Mouse (Mus musculus): ENCODE measurements at regions not wholly inside any gene's neighbourhood (a gene's known extent, or its start where the extent isn't known, plus 50 kb on each side); places are given as distances from the start of the nearest gene placed in this dataset.
"Not testable (repeated sequence)": the region's sequence is repeated elsewhere in the genome, so short reads cannot be mapped to it uniquely, and the experiment has no call there.

- no peak overlapping the region for H3K27ac ChIP-seq (ENCODE audit: low read length)
- no peak for ATAC-seq (ENCODE audit: insufficient read depth, low FRiP score)
- H3K36me3 ChIP-seq (ENCODE audit: control insufficient read depth, insufficient read depth, low read length): no peaks in the 10 kb centered on the region
- 68% methylated on average over 1 of the region's 1 CpGs for WGBS
- H3K9ac ChIP-seq (ENCODE audit: low read length): no peak overlapping the region
- no peaks in the 10 kb centered on the region for H3K4me1 ChIP-seq (ENCODE audit: control insufficient read depth, insufficient read depth, low read length)
- no peak overlapping the region for H3K4me3 ChIP-seq (replicated peaks; ENCODE audit: low read length)
- no peak overlapping the region for H3K4me2 ChIP-seq (ENCODE audit: low read depth, low read length)
- H3K9me3 ChIP-seq (replicated peaks; ENCODE audit: control insufficient read depth, low read length): no peaks in the 10 kb centered on the region
- no peaks in the 10 kb centered on the region for H3K27me3 ChIP-seq (ENCODE audit: control insufficient read depth, insufficient read depth, low read length)
Observed at GRCm38 (mm10) chr12:15604630-15605029, 212.1 kb downstream of the Trib2 start.

GRCm38 (mm10) chr12:15603885-15604284, 212.8 kb downstream of the Trib2 start:
- Histone ChIP-seq H3K4me2 (ENCODE audit: low read depth, low read length) (no peak overlapping the region), H3K27ac (ENCODE audit: low read length) (no peak overlapping the region), H3K27me3 (ENCODE audit: control insufficient read depth, insufficient read depth, low read length) (no peaks in the 10 kb centered on the region), H3K9me3 (replicated peaks; ENCODE audit: control insufficient read depth, low read length) (no peaks in the 10 kb centered on the region), H3K36me3 (ENCODE audit: control insufficient read depth, insufficient read depth, low read length) (no peaks in the 10 kb centered on the region), H3K4me3 (replicated peaks; ENCODE audit: low read length) (no peak overlapping the region), H3K4me1 (ENCODE audit: control insufficient read depth, insufficient read depth, low read length) (no peaks in the 10 kb centered on the region), H3K9ac (ENCODE audit: low read length) (no peak overlapping the region)
- ATAC-seq (ENCODE audit: insufficient read depth, low FRiP score): no peak
- 64% methylated on average over 5 of the region's 5 CpGs for WGBS

- Histone ChIP-seq H3K4me2 (ENCODE audit: low read depth, low read length) (no peak overlapping the region), H3K27ac (ENCODE audit: low read length) (no peak overlapping the region), H3K9me3 (replicated peaks; ENCODE audit: control insufficient read depth, low read length) (no peaks in the 10 kb centered on the region), H3K9ac (ENCODE audit: low read length) (no peak overlapping the region), H3K36me3 (ENCODE audit: control insufficient read depth, insufficient read depth, low read length) (no peaks in the 10 kb centered on the region), H3K4me3 (replicated peaks; ENCODE audit: low read length) (no peak overlapping the region), H3K4me1 (ENCODE audit: control insufficient read depth, insufficient read depth, low read length) (no peaks in the 10 kb centered on the region), H3K27me3 (ENCODE audit: control insufficient read depth, insufficient read depth, low read length) (no peaks in the 10 kb centered on the region)
- ATAC-seq (ENCODE audit: insufficient read depth, low FRiP score): no peak
- WGBS: 62% methylated on average over 5 of the region's 5 CpGs
Observed at GRCm38 (mm10) chr12:15603319-15603718, 213.4 kb downstream of the Trib2 start.

- Histone ChIP-seq H3K4me1 (ENCODE audit: control insufficient read depth, insufficient read depth, low read length) (no peaks in the 10 kb centered on the region), H3K4me3 (replicated peaks; ENCODE audit: low read length) (no peak overlapping the region), H3K9me3 (replicated peaks; ENCODE audit: control insufficient read depth, low read length) (no peaks in the 10 kb centered on the region), H3K27ac (ENCODE audit: low read length) (no peak overlapping the region), H3K36me3 (ENCODE audit: control insufficient read depth, insufficient read depth, low read length) (no peaks in the 10 kb centered on the region), H3K27me3 (ENCODE audit: control insufficient read depth, insufficient read depth, low read length) (no peaks in the 10 kb centered on the region), H3K4me2 (ENCODE audit: low read depth, low read length) (no peak overlapping the region), H3K9ac (ENCODE audit: low read length) (no peak overlapping the region)
- WGBS: 45% methylated on average over 2 of the region's 2 CpGs
- no peak for ATAC-seq (ENCODE audit: insufficient read depth, low FRiP score)
Observed at GRCm38 (mm10) chr12:15594704-15595103, 222.0 kb downstream of the Trib2 start.

- not testable (repeated sequence) for H3K9ac ChIP-seq (ENCODE audit: low read length); H3K9me3 ChIP-seq (replicated peaks; ENCODE audit: control insufficient read depth, low read length); H3K27me3 ChIP-seq (ENCODE audit: control insufficient read depth, insufficient read depth, low read length); H3K36me3 ChIP-seq (ENCODE audit: control insufficient read depth, insufficient read depth, low read length); H3K4me1 ChIP-seq (ENCODE audit: control insufficient read depth, insufficient read depth, low read length); H3K27ac ChIP-seq (ENCODE audit: low read length); ATAC-seq (ENCODE audit: insufficient read depth, low FRiP score); H3K4me3 ChIP-seq (replicated peaks; ENCODE audit: low read length); H3K4me2 ChIP-seq (ENCODE audit: low read depth, low read length)
- 93% methylated on average over 2 of the region's 2 CpGs for WGBS
Observed at GRCm38 (mm10) chr12:15587864-15588263, 228.9 kb downstream of the Trib2 start.

- 79% methylated on average over 4 of the region's 4 CpGs for WGBS
Observed at GRCm38 (mm10) chr12:15586706-15587442, 229.8 kb downstream of the Trib2 start.

GRCm38 (mm10) chr12:15585845-15586244, 230.9 kb downstream of the Trib2 start:
- H3K9me3 ChIP-seq (replicated peaks; ENCODE audit: control insufficient read depth, low read length): no peaks in the 10 kb centered on the region
- ATAC-seq (ENCODE audit: insufficient read depth, low FRiP score): no peak
- no peaks in the 10 kb centered on the region for H3K27me3 ChIP-seq (ENCODE audit: control insufficient read depth, insufficient read depth, low read length)
- no peak overlapping the region for H3K27ac ChIP-seq (ENCODE audit: low read length)
- no peaks in the 10 kb centered on the region for H3K36me3 ChIP-seq (ENCODE audit: control insufficient read depth, insufficient read depth, low read length)
- H3K4me3 ChIP-seq (replicated peaks; ENCODE audit: low read length): no peak overlapping the region
- H3K9ac ChIP-seq (ENCODE audit: low read length): no peak overlapping the region
- H3K4me2 ChIP-seq (ENCODE audit: low read depth, low read length): no peak overlapping the region
- 68% methylated on average over 1 of the region's 1 CpGs for WGBS
- H3K4me1 ChIP-seq (ENCODE audit: control insufficient read depth, insufficient read depth, low read length): no peaks in the 10 kb centered on the region

More at GRCm38 (mm10) chr12:15586706-15587442, 229.8 kb downstream of the Trib2 start:
- no peak overlapping the region for H3K4me3 ChIP-seq (replicated peaks; ENCODE audit: low read length)
- no peaks in the 10 kb centered on the region for H3K4me1 ChIP-seq (ENCODE audit: control insufficient read depth, insufficient read depth, low read length)
- no peaks in the 10 kb centered on the region for H3K9me3 ChIP-seq (replicated peaks; ENCODE audit: control insufficient read depth, low read length)
- no peaks in the 10 kb centered on the region for H3K36me3 ChIP-seq (ENCODE audit: control insufficient read depth, insufficient read depth, low read length)
- no peak overlapping the region for H3K9ac ChIP-seq (ENCODE audit: low read length)
- H3K4me2 ChIP-seq (ENCODE audit: low read depth, low read length): no peak overlapping the region
- H3K27ac ChIP-seq (ENCODE audit: low read length): no peak overlapping the region
- ATAC-seq (ENCODE audit: insufficient read depth, low FRiP score): no peak
- H3K27me3 ChIP-seq (ENCODE audit: control insufficient read depth, insufficient read depth, low read length): no peaks in the 10 kb centered on the region

GRCm38 (mm10) chr12:15584721-15585120, 232.0 kb downstream of the Trib2 start:
- H3K4me3 ChIP-seq (replicated peaks; ENCODE audit: low read length): no peak overlapping the region
- 89% methylated on average over 4 of the region's 4 CpGs for WGBS
- no peak for ATAC-seq (ENCODE audit: insufficient read depth, low FRiP score)
- H3K9me3 ChIP-seq (replicated peaks; ENCODE audit: control insufficient read depth, low read length): no peaks in the 10 kb centered on the region
- no peaks in the 10 kb centered on the region for H3K36me3 ChIP-seq (ENCODE audit: control insufficient read depth, insufficient read depth, low read length)
- H3K9ac ChIP-seq (ENCODE audit: low read length): no peak overlapping the region
- no peaks in the 10 kb centered on the region for H3K4me1 ChIP-seq (ENCODE audit: control insufficient read depth, insufficient read depth, low read length)
- H3K27ac ChIP-seq (ENCODE audit: low read length): no peak overlapping the region
- H3K4me2 ChIP-seq (ENCODE audit: low read depth, low read length): no peak overlapping the region
- H3K27me3 ChIP-seq (ENCODE audit: control insufficient read depth, insufficient read depth, low read length): no peaks in the 10 kb centered on the region

- 56% methylated on average over 4 of the region's 4 CpGs for WGBS
- no peak for ATAC-seq (ENCODE audit: insufficient read depth, low FRiP score)
- peak overlapping the region; percentile 67 for H3K27ac ChIP-seq (ENCODE audit: low read length)
Observed at GRCm38 (mm10) chr12:15566785-15567109, 250.0 kb downstream of the Trib2 start.

More at GRCm38 (mm10) chr12:15566785-15567109, 250.0 kb downstream of the Trib2 start:
- Histone ChIP-seq H3K36me3 (ENCODE audit: control insufficient read depth, insufficient read depth, low read length) (no peaks in the 10 kb centered on the region), H3K4me1 (ENCODE audit: control insufficient read depth, insufficient read depth, low read length) (0 out of 2 replicates have a peak, but pooled peaks cover 4% of the 10 kb centered on the region), H3K27me3 (ENCODE audit: control insufficient read depth, insufficient read depth, low read length) (no peaks in the 10 kb centered on the region), H3K9ac (ENCODE audit: low read length) (no peak overlapping the region), H3K9me3 (replicated peaks; ENCODE audit: control insufficient read depth, low read length) (no peaks in the 10 kb centered on the region), H3K4me3 (replicated peaks; ENCODE audit: low read length) (no peak overlapping the region), H3K4me2 (ENCODE audit: low read depth, low read length) (no peak overlapping the region)

Data from stomach, embryonic 16.5 days (tissue).